Mouse (Mus musculus) heart, postnatal 0 days (tissue): ENCODE results near the gene Gsta1.

Experiments
- CTCF ChIP-seq: IDR thresholded peaks from 2 replicates; pipeline ENCODE4 v1.5.1; 2016; ENCODE audit warnings: antibody characterized with exemption, control low read depth, low read depth
- EP300 ChIP-seq: IDR thresholded peaks from 2 replicates; pipeline ENCODE4 v1.6.1; 2016; ENCODE audit warnings: antibody characterized with exemption, low read depth

- TF ChIP-seq CTCF (no peak), EP300 (no peak)
These were observed 44.8 kb upstream of the Gsta1 start for GRCm38 (mm10) chr9:78185686-78186085.
